Mouse (Mus musculus) hindbrain, embryonic 14.5 days (tissue): ENCODE measurements around the gene Dlgap4. TPM values are rescaled to one million over a fixed set of nuclear protein-coding genes. Genes with fewer than 3 reads are reported as not detected.

Experiments used
- polyA plus RNA-seq: library from polyadenylated mRNA; unstranded; fragments of >200 nt; fragmentation: Nextera tagmentation; extraction: Ambion mirVana; gene quantifications from 2 replicates; pipeline ENCODE4 v1.2.1, GENCODE M21; 2014

The Dlgap4 gene
- polyA plus RNA-seq, 1 experiment from 2014 or later = 220 TPM

Other genes starting within 250 kb of the Dlgap4 start
- gene Epb41l1, start 192.8 kb upstream of the Dlgap4 start, polyA plus RNA-seq = 19.5 and 24.3 TPM in 2 replicates
- gene Aar2, start 66.1 kb upstream of the Dlgap4 start, polyA plus RNA-seq = 53.5 and 55.0 TPM in 2 replicates
- 41.4 and 47.1 TPM in 2 replicates for gene Myl9, start 161.7 kb downstream of the Dlgap4 start, polyA plus RNA-seq
- 18.9 and 21.5 TPM in 2 replicates for gene Tgif2, start 226.3 kb downstream of the Dlgap4 start, polyA plus RNA-seq
- 4.0 and 5.4 TPM in 2 replicates for gene 4930518I15Rik, start 244.2 kb downstream of the Dlgap4 start, polyA plus RNA-seq
- 174 and 176 TPM in 2 replicates for gene Rab5if, start 249.4 kb downstream of the Dlgap4 start, polyA plus RNA-seq